Mouse (Mus musculus): ENCODE measurements around the gene Stap2. TPM values are rescaled to one million over a fixed set of nuclear protein-coding genes. Genes with fewer than 3 reads are reported as not detected.

The Stap2 gene
- 0.04 TPM in 1 of 2 replicates, not detected in the other for polyA plus RNA-seq (2012)

- Histone ChIP-seq H3K4me3 (replicated peaks) (peak within 1 kb of the TSS; percentile 4), H3K27me3 (ENCODE audit: control insufficient read depth) (peaks cover 12% of the 10 kb centered on the region)
- TF ChIP-seq TAL1 (IDR thresholded peaks at IDR 0.05; ENCODE audit: low read length): no peak
- no peak for TF ChIP-seq GATA1 (IDR thresholded peaks at IDR 0.05; ENCODE audit: low read length)
Measured at GRCm38 (mm10) chr17:56005415-56006061, at the start of gene Stap2, which contains the start of gene Mpnd. Gene Stap2, minus strand, starts transcription at chr17:56005584. Gene Mpnd, plus strand, starts transcription at chr17:56005711.

GRCm38 (mm10) chr17:56054938-56055337 is 49.6 kb upstream of the Stap2 start:
- Histone ChIP-seq H3K9me3 (ENCODE audit: control insufficient read depth, low read length) (no peaks in the 10 kb centered on the region), H3K4me1 (ENCODE audit: control insufficient read depth) (peaks cover 26% of the 10 kb centered on the region), H3K27me3 (ENCODE audit: control insufficient read depth) (no peaks in the 10 kb centered on the region), H3K4me3 (replicated peaks) (no peak overlapping the region), H3K36me3 (ENCODE audit: control insufficient read depth) (peaks cover 96% of the 10 kb centered on the region)
- no peak for TF ChIP-seq GATA1 (IDR thresholded peaks at IDR 0.05; ENCODE audit: low read length)
- no peak for TF ChIP-seq TAL1 (IDR thresholded peaks at IDR 0.05; ENCODE audit: low read length)

More at GRCm38 (mm10) chr17:56005415-56006061, at the start of gene Stap2, which contains the start of gene Mpnd:
- Histone ChIP-seq H3K9me3 (ENCODE audit: control insufficient read depth, low read length) (no peaks in the 10 kb centered on the region), H3K36me3 (ENCODE audit: control insufficient read depth) (no peaks in the 10 kb centered on the region), H3K4me1 (ENCODE audit: control insufficient read depth) (peaks cover 33% of the 10 kb centered on the region)

GRCm38 (mm10) chr17:56051369-56051768 is 46.0 kb upstream of the Stap2 start:
- peaks cover 39% of the 10 kb centered on the region for H3K4me1 ChIP-seq (ENCODE audit: control insufficient read depth)
- TF ChIP-seq GATA1 (IDR thresholded peaks at IDR 0.05; ENCODE audit: low read length) (no peak), TAL1 (IDR thresholded peaks at IDR 0.05; ENCODE audit: low read length) (no peak)
- peaks cover 96% of the 10 kb centered on the region for H3K36me3 ChIP-seq (ENCODE audit: control insufficient read depth)
- no peaks in the 10 kb centered on the region for H3K9me3 ChIP-seq (ENCODE audit: control insufficient read depth, low read length)
- no peak overlapping the region for H3K4me3 ChIP-seq (replicated peaks)
- H3K27me3 ChIP-seq (ENCODE audit: control insufficient read depth): no peaks in the 10 kb centered on the region

GRCm38 (mm10) chr17:56040857-56041163 is 35.4 kb upstream of the Stap2 start:
- no peak for TF ChIP-seq TAL1 (IDR thresholded peaks at IDR 0.05; ENCODE audit: low read length)
- no peak for TF ChIP-seq GATA1 (IDR thresholded peaks at IDR 0.05; ENCODE audit: low read length)
- Histone ChIP-seq H3K9me3 (ENCODE audit: control insufficient read depth, low read length) (no peaks in the 10 kb centered on the region), H3K4me3 (replicated peaks) (peak overlapping the region; percentile 72), H3K4me1 (ENCODE audit: control insufficient read depth) (peaks cover 58% of the 10 kb centered on the region), H3K36me3 (ENCODE audit: control insufficient read depth) (peaks cover 46% of the 10 kb centered on the region), H3K27me3 (ENCODE audit: control insufficient read depth) (no peaks in the 10 kb centered on the region)

- peaks cover 61% of the 10 kb centered on the region for H3K4me1 ChIP-seq (ENCODE audit: control insufficient read depth)
- H3K4me3 ChIP-seq (replicated peaks): peak within 1 kb of the TSS; percentile 72
- TF ChIP-seq GATA1 (IDR thresholded peaks at IDR 0.05; ENCODE audit: low read length): no peak
- no peak for TF ChIP-seq TAL1 (IDR thresholded peaks at IDR 0.05; ENCODE audit: low read length)
- no peaks in the 10 kb centered on the region for H3K9me3 ChIP-seq (ENCODE audit: control insufficient read depth, low read length)
- H3K36me3 ChIP-seq (ENCODE audit: control insufficient read depth): peaks cover 40% of the 10 kb centered on the region
- no peaks in the 10 kb centered on the region for H3K27me3 ChIP-seq (ENCODE audit: control insufficient read depth)
Measured at GRCm38 (mm10) chr17:56040030-56040856, 34.9 kb upstream of the Stap2 start, which contains the start of gene Chaf1a. Gene Chaf1a, plus strand, starts transcription at chr17:56040439.

GRCm38 (mm10) chr17:56039345-56039744 is 34.0 kb upstream of the Stap2 start:
- TF ChIP-seq GATA1 (IDR thresholded peaks at IDR 0.05; ENCODE audit: low read length): no peak
- TF ChIP-seq TAL1 (IDR thresholded peaks at IDR 0.05; ENCODE audit: low read length): no peak
- no peaks in the 10 kb centered on the region for H3K27me3 ChIP-seq (ENCODE audit: control insufficient read depth)
- peak overlapping the region; percentile 72 for H3K4me3 ChIP-seq (replicated peaks)
- H3K4me1 ChIP-seq (ENCODE audit: control insufficient read depth): peaks cover 70% of the 10 kb centered on the region
- peaks cover 39% of the 10 kb centered on the region for H3K36me3 ChIP-seq (ENCODE audit: control insufficient read depth)
- no peaks in the 10 kb centered on the region for H3K9me3 ChIP-seq (ENCODE audit: control insufficient read depth, low read length)

GRCm38 (mm10) chr17:56038583-56039261 is 33.3 kb upstream of the Stap2 start:
- TF ChIP-seq TAL1 (IDR thresholded peaks at IDR 0.05; ENCODE audit: low read length): no peak
- no peak for TF ChIP-seq GATA1 (IDR thresholded peaks at IDR 0.05; ENCODE audit: low read length)
- H3K36me3 ChIP-seq (ENCODE audit: control insufficient read depth): peaks cover 39% of the 10 kb centered on the region
- no peak overlapping the region for H3K4me3 ChIP-seq (replicated peaks)
- no peaks in the 10 kb centered on the region for H3K9me3 ChIP-seq (ENCODE audit: control insufficient read depth, low read length)
- H3K27me3 ChIP-seq (ENCODE audit: control insufficient read depth): no peaks in the 10 kb centered on the region
- peaks cover 70% of the 10 kb centered on the region for H3K4me1 ChIP-seq (ENCODE audit: control insufficient read depth)

GRCm38 (mm10) chr17:56036901-56037287 is 31.5 kb upstream of the Stap2 start:
- H3K9me3 ChIP-seq (ENCODE audit: control insufficient read depth, low read length): no peaks in the 10 kb centered on the region
- peaks cover 38% of the 10 kb centered on the region for H3K36me3 ChIP-seq (ENCODE audit: control insufficient read depth)
- TF ChIP-seq TAL1 (IDR thresholded peaks at IDR 0.05; ENCODE audit: low read length) (no peak), GATA1 (IDR thresholded peaks at IDR 0.05; ENCODE audit: low read length) (no peak)
- H3K27me3 ChIP-seq (ENCODE audit: control insufficient read depth): no peaks in the 10 kb centered on the region
- peak overlapping the region; percentile 70 for H3K4me3 ChIP-seq (replicated peaks)
- H3K4me1 ChIP-seq (ENCODE audit: control insufficient read depth): peaks cover 71% of the 10 kb centered on the region
